Mouse (Mus musculus) adrenal gland (tissue): ENCODE data around the gene Spon1.

Experiments used
- intact Hi-C: fragments of 180-260 bp; cut with DNase I; formaldehyde crosslinking; loops from one replicate; pipeline ENCODE4 v1.15.1; 2025

The Spon1 gene

DNA sequence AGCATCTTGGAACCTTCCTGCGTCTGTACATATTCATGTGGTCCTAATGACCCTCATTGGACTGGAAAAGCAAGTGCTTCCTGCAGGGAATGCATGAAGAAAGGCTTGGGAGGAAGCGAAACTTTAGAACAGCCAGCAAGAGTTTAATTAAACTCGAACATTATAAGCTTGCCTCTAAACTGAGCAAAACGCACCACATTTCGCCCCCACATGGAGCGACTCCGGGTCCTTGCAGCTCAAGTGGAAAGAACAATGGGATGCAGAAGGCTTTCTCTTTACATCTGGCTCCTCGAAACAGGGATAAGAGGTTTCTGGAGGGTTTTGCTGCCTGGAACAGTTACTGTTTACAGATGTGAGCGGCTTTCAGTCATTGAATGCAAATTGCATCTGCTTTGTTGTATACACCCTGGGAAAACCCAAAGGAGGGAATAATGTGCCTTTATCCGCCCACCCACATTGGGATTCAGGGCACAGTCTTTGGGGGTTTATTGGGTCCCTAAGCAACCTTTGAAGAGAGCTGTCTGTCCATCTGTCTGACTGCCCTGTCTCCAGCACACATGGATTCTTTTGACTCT lies 136.2 kb downstream of the Spon1 start:
- intact Hi-C loops = no loop called here

DNA sequence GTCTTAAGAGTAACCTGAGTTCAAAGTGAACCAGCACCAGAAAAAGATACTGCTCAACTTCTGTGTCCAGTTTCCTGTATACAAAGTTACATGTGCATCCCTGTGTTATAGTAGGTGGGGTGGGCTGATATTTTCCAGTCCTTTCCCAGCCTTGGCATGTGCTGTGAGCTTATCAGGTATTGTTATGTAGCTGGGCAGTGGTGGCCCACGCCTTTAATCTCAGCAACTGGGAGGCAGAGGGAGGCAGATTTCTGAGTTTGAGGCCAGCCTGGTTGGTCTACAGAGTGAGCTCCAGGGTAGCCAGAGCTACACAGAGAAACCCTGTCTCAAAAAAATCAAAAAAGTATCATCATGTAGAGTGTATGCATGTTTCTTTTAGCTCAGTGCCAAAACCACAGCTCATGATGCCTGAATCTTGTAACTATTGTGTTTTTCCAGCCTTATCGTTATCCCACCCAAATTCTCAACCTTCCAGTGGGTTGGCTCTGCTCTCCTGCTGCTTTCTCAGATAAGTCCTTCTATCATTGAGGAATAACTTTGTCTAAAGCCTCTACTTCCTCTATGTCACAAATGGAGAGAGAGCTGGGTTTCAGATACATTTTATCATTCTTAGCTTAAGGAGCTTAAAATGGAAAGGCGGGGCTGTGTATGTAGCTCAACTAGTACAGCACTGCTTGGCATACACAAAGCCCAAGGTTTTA lies 137.5 kb downstream of the Spon1 start:
- intact Hi-C loops = no loop called here

GRCm38 (mm10) chr7:113903939-113904338 lies 138.1 kb downstream of the Spon1 start:
- intact Hi-C loops = no loop called here

DNA sequence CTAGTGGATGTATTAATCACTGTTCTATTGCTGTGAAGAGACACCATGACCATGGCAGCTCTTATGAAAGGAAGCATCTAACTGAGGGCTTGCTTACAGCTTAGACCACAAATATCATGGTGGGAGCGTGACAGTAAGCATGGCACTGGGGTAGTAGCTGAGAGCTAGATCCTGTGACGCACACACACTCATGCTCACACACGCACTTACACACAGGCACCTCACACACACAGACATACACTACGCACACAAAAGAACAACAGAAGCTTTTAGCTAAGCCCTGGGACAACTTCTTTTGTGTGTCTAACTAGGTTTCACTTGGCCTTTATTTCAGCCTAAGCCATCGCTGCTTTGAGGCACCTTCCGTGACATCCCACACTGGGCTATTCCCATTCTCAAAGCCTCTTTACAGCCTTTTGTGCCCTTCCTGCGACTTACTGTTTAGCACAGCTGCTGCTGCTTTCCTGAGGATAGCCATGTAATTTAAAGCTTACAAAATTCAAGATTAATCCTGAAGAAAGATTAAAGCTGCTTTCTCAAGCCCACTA lies 138.6 kb downstream of the Spon1 start:
- intact Hi-C loops = no loop called here

DNA sequence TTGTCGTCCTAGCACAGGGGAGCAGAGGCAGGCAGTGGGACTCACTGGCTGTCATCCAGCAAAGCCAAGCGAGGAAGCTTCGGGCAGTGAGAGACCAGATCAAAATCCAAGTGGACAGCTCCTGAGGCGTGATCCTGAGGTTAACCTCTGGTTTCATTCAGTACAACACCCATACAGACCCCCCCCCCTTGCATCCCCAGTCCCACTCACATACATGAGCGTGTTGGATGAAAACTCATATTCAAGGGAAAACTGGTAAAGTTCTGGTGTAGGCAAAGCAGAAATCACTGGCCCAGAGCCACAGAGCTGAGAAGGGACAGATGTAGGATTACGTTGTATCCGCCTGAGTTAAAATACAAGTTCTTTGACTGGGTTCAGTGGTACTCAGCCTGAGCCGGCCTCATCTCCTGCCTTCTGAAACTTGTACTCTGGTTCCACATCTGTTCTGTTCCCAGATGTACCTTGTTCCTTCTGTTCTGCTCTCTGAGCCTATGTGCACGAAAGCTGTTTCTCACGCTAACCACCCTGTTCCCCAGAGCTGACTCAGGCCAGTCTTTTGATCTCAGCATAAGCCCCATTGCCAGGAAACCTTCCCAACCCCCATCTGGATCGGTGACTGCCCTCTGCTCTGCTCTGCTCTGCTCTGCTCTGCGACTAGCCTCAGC lies 143.5 kb downstream of the Spon1 start:
- intact Hi-C loops = no loop called here

DNA sequence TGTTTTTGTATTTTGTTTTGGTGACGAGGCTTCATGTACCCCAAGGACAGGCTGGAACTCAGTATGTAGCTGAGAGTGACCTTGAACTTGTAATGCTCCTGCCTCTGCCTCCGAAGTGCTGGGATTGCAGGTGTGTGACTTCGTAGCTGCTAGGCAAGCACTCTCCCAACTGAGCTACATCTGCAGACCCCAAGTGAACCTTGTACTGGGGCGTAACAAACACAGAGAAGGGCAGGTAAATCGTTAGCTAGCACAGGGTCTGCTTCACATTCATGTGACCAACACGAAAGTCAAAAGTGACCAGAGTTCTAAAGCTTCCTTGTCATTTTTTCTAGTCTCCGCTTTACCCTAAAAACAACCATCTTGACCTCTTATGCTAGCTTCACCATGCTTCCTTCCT lies 145.1 kb downstream of the Spon1 start:
- intact Hi-C loops = no loop called here

GRCm38 (mm10) chr7:113915936-113916335 lies 150.1 kb downstream of the Spon1 start:
- intact Hi-C loops = no loop called here

GRCm38 (mm10) chr7:113918916-113919315 lies 153.1 kb downstream of the Spon1 start:
- intact Hi-C loops = no loop called here

DNA sequence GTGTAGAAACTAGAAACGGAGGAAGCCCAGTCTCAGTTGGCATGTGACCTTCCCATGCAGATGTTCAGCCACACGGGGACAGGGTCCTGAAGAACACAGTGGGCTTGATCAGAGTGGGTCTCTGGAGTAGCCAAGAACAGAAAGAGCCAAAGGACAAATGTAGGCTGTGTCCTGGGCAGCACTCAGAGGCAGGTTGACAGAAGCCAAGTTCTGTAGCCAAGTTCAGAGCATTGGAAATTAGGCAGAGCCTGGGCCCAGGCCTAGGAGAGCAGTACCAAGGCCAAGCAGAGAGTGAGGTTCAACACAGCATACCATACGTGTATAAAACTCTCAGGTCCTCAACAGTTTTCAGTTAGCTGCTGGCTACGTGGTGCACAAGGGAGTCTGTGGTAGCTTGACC lies 153.7 kb downstream of the Spon1 start:
- intact Hi-C loops = no loop called here

DNA sequence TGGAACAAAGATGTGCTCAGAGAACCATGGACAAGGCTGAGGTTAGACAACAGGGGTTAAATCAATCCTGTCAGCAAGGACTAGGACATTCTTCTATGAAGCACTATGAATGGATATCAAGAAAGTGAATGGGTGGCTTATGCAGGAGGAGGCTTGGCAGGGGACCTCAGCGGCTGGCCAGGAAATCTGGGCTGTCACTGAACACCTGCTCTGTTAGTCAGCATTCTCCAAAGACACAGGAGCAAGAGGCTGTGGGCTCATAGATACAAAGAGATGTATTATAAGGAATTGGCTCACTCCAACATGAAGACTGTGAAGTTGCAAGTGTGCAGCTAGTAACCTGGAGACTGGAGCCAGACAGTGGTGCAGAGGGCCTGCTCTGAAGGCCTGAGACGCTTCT lies 154.3 kb downstream of the Spon1 start:
- intact Hi-C loops = no loop called here

DNA sequence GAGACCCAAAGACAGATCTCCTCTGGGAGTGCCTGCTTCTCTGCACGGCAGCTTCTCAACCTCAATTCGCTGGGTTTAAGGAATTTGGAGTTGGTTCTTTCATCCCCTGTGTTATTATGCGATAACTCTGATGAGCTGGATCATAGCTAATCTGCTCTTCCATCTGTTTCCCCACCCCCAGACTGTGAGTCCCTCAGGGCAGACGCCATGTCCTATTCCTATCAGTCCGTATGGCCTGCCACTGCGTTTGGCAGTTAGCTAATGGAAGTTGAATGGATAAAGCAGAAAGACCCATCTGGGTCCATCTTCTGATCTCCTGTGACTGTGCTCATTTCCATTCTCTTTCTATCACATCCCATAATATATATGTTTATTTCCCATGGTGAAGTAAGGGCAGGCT lies 158.8 kb downstream of the Spon1 start:
- intact Hi-C loops = no loop called here

DNA sequence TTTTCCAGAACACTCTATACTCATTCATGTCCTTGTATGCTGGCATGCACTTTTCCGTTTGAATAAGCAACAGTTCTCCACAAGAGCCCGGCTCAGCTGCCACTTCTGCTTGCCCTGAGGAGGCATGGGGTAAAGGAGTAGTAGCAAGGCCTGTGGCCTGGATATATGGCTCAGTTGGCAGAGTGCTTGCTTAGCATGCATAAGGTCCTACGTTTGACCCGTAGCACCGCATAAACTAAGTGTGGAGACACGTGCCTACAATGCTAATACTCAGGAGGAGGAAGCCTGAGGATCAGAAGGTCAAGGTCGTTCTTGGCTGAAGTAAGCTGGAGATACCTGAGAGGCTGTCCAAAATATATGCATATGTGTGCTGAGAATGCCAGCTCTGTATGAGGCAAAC lies 185.1 kb downstream of the Spon1 start:
- intact Hi-C loops = no loop called here

- intact Hi-C loops = no loop called here
Measured at GRCm38 (mm10) chr7:113955431-113955830, 189.6 kb downstream of the Spon1 start.

GRCm38 (mm10) chr7:113960841-113961499 lies 195.2 kb downstream of the Spon1 start:
- intact Hi-C loops = no loop called here

- intact Hi-C loops = no loop called here
Measured at GRCm38 (mm10) chr7:113961500-113961895, 195.7 kb downstream of the Spon1 start.

GRCm38 (mm10) chr7:113962078-113962477 lies 196.3 kb downstream of the Spon1 start:
- intact Hi-C loops = no loop called here

GRCm38 (mm10) chr7:113963766-113964165 lies 198.0 kb downstream of the Spon1 start:
- intact Hi-C loops = no loop called here

DNA sequence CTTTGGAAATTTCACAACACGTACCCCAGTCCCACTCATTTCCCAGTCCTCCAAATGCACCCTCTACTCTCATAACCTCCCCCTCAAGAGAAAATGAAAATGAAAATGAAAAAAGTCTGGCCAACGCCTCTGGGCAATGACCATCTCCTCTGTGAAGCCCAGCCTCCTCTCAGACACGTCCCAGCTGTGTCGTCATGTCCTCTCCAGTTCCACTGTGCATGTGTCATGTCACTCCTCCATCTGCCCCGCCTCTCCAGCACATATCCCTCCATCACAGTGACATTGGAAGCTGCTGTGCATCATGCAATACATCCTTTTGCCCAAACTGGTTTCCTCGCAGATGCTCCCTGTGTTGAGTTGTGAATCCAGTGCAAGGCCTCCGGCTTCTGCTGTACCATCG lies 199.8 kb downstream of the Spon1 start:
- intact Hi-C loops = no loop called here

DNA sequence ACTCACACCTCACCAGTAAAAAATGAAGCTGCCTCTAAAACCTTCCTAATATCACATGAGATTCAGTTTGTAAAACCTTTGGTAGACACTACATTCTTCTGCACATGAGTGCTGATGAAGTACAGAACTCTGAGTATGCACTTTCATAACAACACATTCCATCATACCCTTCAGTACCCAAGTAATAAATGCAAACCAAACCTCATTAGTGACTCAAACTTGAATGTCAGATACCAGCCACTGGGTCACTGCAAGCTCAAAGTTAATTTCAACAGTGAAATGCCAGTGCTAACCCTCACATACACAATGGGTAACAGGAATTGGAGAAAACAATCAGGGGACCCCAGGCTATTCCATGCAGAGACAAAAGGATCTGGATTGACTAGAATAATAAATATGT lies 203.4 kb downstream of the Spon1 start:
- intact Hi-C loops = no loop called here

DNA sequence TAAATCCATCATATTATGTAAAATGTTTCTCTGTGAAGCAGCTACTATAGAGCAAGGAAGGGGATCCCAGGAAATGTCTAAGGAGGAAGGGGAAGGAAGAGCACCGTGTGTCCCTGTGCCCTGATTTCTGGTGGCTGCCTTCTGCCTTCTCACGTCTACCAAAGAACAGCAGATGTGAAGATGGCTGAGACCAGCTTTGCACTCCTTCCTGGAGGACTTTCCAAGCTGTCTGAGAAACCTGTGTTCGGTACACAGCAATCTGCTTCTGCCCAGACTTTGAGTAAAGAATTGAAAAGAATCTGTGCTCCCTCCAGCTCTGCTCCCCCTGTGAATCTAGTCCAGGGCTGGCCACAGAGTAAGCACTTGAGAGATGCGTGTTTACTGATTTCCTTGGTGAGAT lies 206.7 kb downstream of the Spon1 start:
- intact Hi-C loops = no loop called here

- intact Hi-C loops = no loop called here
Measured at GRCm38 (mm10) chr7:113986406-113987134, 220.8 kb downstream of the Spon1 start.
